Mouse (Mus musculus): ENCODE measurements at regions not wholly inside any gene's neighbourhood (a gene's known extent, or its start where the extent isn't known, plus 50 kb on each side); places are given as distances from the start of the nearest gene placed in this dataset.

DNA sequence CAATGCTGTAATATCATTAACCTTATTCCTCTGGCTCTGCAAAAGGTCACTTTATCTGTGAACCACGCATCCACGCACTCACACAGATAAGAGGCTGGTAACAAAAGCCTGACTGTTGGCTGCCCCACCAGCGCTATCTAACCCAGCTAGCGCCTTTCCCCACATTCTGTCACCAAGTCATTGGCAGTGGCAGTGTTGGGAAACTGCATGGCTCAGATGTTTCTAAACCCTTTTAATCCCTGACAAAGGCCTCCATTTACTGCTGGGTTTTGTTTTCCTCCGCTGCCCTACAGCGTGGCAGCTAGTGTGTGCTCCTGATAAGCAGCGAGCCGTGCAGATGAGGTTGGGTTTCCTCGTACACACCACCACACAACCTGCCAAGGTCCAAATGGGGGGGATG is 55.7 kb downstream of the Id4 start:
- in situ Hi-C loops (cut with MboI, MseI), result no loop called here

DNA sequence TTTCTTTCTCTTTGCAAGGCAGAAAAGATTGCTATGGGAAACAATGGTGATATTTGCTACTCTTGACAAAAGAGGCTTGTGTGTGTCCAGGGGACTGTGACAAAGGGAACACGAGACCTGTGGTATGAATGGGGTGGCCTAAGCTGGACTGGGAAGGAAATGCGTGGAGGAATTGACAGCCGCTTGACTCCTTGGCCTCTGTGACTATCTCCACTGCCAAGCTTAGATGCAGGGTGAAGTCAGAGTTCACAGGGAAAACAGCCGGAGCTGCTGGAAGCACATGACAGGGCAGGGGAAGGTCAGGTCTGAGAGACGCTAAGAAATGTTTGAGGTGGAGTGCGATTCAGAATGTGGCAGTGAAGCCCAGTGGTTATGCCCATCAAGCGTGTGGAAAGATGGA is 56.4 kb downstream of the Id4 start:
- in situ Hi-C loops (cut with MboI, MseI), result no loop called here

DNA sequence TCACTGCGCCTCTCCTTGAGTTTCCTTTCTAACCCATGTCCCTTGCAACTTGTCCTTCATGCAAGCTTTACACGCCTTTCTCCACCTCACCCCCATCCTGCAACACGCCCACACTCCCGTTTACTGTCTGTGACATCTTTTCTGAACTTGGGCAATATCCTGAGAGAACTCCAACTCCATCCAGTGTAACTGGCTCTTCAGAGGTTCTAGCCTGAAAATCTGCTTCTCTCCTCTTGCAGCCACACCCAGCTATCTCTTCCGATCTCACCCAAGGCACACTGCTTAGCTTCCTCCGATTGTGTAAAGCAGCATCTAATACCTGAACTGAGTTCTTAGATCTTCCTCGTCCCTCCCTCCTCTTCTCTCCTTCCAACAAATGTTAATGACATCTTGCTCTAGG is 58.0 kb downstream of the Id4 start:
- in situ Hi-C loops (cut with MboI, MseI), result no loop called here

GRCm38 (mm10) chr13:48324290-48324718 is 63.3 kb downstream of the Id4 start:
- in situ Hi-C loops (cut with MboI, MseI), result no loop called here

GRCm38 (mm10) chr13:48330619-48331018 is 69.6 kb downstream of the Id4 start:
- in situ Hi-C loops (cut with MboI, MseI), result no loop called here

- in situ Hi-C loops (cut with MboI, MseI), result no loop called here
These were observed 75.1 kb downstream of the Id4 start for GRCm38 (mm10) chr13:48336135-48336534.

DNA sequence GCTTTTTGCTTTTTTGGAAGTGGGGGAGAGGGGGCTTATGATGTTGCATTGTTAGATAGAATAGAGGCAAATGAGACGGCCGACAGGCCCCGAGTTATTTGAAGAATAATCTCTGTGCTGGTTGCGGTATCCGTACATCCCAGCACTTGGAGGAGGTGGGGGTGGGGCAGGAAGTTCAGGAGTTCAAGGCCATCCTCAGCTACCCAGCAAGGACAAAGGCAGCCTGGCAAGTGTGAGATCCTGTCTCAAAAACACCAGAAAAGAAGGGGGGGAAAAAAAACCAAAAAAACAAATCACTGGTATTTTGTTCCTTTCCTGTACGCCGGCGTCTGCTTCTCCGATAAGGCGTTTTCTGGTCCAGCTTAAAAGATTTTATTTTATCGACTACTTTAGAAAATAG is 75.6 kb downstream of the Id4 start:
- in situ Hi-C loops (cut with MboI, MseI), result no loop called here

DNA sequence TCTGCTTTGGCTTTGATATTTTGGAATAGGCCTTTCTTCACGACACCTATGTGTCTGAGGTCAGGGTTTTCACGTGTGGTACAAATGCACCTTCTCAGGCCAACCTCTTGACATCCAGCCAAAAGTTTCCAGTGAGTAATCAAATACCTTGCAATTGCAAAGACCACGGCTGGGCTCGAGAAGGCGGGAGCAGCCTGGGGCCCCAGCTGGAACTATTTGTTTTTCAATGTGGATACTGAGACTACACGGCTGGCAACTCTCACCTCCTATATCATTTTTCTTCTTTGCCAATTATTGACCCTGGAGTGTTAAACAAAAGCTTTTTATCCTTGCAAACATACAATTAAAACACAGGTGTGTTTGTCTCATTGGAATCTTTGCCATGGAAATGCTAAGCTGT is 77.5 kb downstream of the Id4 start:
- in situ Hi-C loops (cut with MboI, MseI), result no loop called here

GRCm38 (mm10) chr13:48350124-48350523 is 89.1 kb downstream of the Id4 start:
- in situ Hi-C loops (cut with MboI, MseI), result no loop called here

GRCm38 (mm10) chr13:48350955-48351354 is 89.9 kb downstream of the Id4 start:
- in situ Hi-C loops (cut with MboI, MseI), result no loop called here

DNA sequence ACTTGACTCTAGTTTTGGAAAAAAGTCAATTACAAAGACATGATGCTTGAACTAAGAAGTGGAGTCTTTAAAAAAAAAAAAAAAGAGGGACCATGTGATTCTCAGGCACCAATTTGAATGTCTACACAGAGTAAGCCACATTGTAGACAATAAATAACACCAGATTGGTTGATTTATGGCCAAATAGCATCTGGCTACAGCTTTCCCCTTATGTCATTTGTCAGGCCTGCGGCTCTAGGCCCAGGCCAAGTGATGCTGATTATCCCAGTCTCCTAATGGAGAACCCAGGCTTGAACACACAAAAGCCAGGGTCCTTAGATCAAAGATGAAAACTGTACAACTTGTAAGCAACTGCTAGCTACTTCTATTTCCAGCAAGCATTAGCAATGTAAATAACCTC is 96.1 kb downstream of the Id4 start:
- in situ Hi-C loops (cut with MboI, MseI), result no loop called here

DNA sequence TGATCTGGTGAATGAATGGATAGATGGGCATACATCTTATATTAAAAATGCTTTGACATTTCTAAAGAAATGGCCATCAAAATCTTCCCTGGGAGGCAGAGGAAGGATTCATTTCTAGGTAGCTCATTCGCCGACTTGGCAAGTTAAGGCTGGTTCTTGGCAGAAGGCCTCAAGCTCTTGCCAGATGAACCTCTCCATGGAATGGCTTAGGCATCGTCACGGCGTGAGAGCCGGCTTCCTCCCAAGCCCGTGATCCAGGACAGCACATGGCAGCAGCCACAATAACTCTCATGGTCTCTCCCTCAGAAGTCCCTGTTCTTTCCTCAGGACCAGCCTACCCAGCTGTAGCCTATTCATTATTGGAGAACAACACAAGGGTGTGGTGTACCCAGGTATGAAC is 96.6 kb downstream of the Id4 start:
- in situ Hi-C loops (cut with MboI, MseI), result no loop called here

- in situ Hi-C loops (cut with MboI, MseI), result no loop called here
These were observed 110.0 kb downstream of the Id4 start for GRCm38 (mm10) chr13:48371060-48371459.

DNA sequence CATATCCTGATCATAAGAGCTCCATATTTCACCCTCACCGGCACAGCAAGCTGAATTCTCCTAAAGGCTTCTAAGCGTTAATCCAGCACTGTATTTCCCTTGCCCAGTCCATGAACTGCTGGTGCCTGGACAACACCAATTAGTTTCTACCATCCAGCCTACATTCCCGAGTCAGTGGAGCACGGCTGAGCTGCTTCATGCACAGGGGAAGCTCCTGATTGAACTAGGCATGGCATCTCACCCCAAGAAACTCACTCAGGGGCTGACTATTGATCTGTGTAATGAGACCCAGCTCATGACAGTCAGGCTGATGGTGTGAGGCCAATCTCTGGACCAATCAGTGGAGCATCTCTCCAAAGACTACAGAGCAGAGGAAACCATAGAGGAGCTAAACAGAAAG is 115.4 kb downstream of the Id4 start:
- in situ Hi-C loops (cut with MboI, MseI), result no loop called here

DNA sequence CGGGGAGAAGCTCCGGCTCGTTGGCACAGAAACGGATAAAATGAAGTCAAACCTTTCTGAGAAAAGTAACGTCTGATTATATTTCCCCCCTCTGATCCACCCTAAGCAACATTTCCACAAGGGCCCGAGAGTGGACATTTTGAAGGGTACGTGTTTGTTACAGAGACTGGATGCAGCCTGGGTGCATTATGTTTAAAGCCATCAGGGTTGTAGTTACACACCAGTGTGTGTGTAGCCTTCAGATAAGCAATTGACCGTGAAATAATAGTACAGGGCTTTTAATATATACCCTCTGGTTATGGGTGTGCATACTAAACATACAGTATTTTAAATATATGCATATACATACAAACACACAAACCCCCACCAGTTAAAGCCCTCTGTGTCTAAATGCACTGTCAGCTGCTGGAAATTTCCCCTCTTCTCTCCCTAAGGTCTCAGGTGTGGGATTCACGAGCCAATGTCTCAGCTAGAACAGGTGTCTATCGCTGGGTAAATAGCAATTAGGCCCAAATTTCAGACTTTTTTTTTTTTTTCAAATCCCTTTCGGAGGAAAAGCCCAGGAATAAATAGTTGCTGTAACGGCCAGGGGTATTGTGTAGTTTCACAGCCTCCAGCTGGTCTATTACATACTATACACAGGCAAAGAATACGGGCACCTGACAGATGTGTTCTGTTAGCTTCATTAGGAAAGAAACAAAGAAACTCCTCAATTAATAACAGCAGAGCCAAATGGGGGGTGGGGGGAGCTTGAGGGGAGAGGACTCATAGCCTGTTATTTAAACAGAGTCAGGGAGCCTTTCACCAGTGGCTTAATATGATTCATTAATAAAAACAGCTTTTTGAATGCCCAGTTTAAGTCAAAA is 122.8 kb downstream of the Id4 start:
- in situ Hi-C loops (cut with MboI, MseI), result no loop called here

- in situ Hi-C loops (cut with MboI, MseI), result no loop called here
These were observed 123.9 kb downstream of the Id4 start for GRCm38 (mm10) chr13:48384901-48385300.

DNA sequence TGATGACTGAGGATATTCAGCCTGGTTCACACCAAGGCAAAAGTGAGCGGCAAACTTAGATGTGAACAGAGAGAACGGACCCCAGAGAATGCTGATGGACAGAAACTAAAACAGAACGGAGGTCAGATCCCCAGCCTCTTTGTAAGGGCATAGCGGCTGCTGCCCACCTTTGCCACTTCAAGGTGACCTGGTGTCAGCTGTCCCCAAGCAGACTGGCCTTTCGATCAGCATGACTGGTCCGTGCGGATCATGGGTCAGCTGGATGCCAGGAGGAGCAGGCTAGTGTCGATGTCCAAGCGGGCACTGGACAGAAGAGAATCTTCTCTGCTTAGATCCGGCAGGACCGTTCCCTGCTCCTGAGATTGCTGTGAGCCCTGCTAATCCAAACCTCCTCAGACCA is 122.1 kb downstream of the Zfp169 start:
- in situ Hi-C loops (cut with MboI, MseI), result loop anchor here (10.0 kb wide), 1 partner anchor 176 kb away; no protein-coding TSS in a partner anchor

DNA sequence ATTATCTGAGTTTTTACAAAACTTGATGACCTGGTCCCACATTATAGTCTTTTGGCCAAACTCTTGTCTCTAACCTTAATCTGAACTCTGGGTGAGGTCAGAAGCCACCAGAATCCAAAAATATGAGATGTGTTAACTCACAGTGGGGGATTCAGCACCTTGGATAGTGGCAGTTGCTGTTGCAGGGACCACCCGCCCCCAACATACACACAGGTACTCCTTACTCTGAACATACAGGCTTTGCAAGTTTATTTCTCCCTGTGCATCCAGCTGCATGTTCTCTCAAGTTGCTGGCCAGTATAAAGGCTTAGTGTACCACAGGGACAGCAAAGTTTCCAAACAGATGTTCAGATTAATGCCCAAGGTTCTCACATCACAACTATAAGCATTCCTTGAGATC is 115.5 kb downstream of the Zfp169 start:
- in situ Hi-C loops (cut with MboI, MseI), result loop anchor here (10.0 kb wide), 1 partner anchor 183 kb away; no protein-coding TSS in a partner anchor

- in situ Hi-C loops (cut with MboI, MseI), result loop anchor here (10.0 kb wide), 1 partner anchor 184 kb away; no protein-coding TSS in a partner anchor
These were observed 114.6 kb downstream of the Zfp169 start for GRCm38 (mm10) chr13:48398617-48399016.

GRCm38 (mm10) chr13:48402316-48402715 is 110.9 kb downstream of the Zfp169 start:
- in situ Hi-C loops (cut with MboI, MseI), result no loop called here

DNA sequence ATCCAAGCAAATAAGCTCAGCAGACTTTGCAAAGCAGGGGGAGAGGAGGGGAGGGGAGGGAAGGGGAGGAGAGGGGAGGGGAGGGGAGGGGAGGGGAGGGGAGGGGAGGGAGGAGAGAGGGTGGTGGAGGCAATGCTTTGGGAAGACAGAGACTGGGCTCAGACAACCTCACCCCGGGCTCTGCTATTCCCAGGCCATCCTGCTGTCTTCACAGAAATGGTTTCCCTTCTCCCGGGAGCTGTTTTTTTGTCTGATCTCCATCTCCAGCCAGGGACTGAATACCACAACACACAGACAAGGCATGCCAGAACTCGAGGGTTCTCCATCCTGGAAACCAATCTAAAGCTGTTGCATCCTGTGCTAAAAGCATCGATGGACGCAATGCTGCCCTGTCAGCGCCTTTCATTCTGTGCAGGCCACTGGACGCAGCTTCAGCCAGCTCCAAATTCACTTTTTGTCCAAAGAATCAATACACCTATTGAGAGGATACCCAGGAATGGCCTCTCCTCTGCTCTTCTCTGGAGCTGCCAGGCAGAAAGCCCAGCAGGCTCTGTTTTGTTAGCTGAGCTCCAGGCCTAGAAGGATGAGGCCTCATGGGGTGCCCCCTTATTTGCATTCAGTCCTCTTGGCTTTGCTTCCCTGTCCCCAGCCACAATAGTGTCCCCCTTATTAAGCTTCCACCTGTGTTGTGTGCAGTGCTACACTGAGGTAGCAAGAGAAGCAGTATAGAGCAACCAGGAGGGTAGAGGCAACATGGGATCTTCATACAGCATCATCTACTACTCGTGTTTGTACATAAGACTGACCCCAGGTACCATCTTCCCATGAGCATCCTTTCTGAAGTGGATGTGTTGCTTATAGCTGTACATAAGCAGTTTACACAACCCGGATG is 90.6 kb downstream of the Zfp169 start:
- in situ Hi-C loops (cut with MboI, MseI), result no loop called here

- in situ Hi-C loops (cut with MboI, MseI), result no loop called here
These were observed 86.4 kb downstream of the Zfp169 start for GRCm38 (mm10) chr13:48426816-48427215.

Data from T-helper 1 cell (primary cell).